Mouse (Mus musculus): ENCODE data around the gene Efcab9. TPM values are rescaled to one million over a fixed set of nuclear protein-coding genes. Genes with fewer than 3 reads are reported as not detected.

Efcab9 gene
- polyA plus RNA-seq, 1 experiment from 2014 or later: 0.56 TPM

DNA sequence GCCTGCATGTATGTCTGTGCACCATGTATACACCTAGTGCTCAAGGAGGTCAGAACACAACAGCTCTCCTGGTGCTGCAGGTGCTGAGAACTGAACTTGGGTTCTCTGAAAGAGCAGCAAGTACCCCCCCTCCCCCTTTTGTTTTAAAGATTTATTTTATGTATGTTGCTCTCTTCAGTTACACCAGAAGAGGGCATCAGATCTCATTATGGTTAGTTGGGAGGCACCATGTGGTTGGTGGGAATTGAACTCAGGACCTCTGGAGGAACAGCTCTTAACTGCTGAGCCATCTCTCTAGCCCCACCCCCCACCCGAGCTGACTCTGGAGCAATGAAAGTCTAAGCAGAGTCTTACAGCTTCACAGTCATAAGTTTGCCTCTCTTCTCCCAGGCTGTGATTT lies 21.0 kb downstream of the Efcab9 start:
- no peak overlapping the region for H3K4me2 ChIP-seq
- 32% methylated on average over 1 of the region's 1 CpGs for WGBS (ENCODE audit: insufficient replicate concordance)
- no peak overlapping the region for H3K9ac ChIP-seq
- no peaks in the 10 kb centered on the region for H3K9me3 ChIP-seq (replicated peaks)
- no peaks in the 10 kb centered on the region for H3K27me3 ChIP-seq (replicated peaks)
- H3K4me1 ChIP-seq: peaks cover 7% of the 10 kb centered on the region; the same call in 1 of the 2 replicates
- no peak overlapping the region for H3K27ac ChIP-seq
- ATAC-seq: no peak
- peaks cover 3% of the 10 kb centered on the region; the same call in 1 of the 2 replicates for H3K36me3 ChIP-seq
- no peak overlapping the region for H3K4me3 ChIP-seq

- Histone ChIP-seq H3K27ac (peak overlapping the region; percentile 56; the same call in 1 of the 2 replicates), H3K9ac (no peak overlapping the region), H3K27me3 (replicated peaks) (no peaks in the 10 kb centered on the region), H3K4me3 (no peak overlapping the region), H3K4me1 (no peaks in the 10 kb centered on the region; the same call in 1 of the 2 replicates), H3K9me3 (replicated peaks) (no peaks in the 10 kb centered on the region), H3K4me2 (no peak overlapping the region), H3K36me3 (no peaks in the 10 kb centered on the region)
- ATAC-seq: no peak
- WGBS (ENCODE audit: insufficient replicate concordance): 63% methylated on average over 7 of the region's 7 CpGs
These were observed 26.7 kb downstream of the Efcab9 start for GRCm38 (mm10) chr11:32505091-32505739.

- Histone ChIP-seq H3K27ac (no peak overlapping the region), H3K4me3 (no peak overlapping the region), H3K9ac (no peak overlapping the region), H3K36me3 (no peaks in the 10 kb centered on the region), H3K27me3 (replicated peaks) (no peaks in the 10 kb centered on the region), H3K4me1 (no peaks in the 10 kb centered on the region; the same call in 1 of the 2 replicates), H3K9me3 (replicated peaks) (no peaks in the 10 kb centered on the region), H3K4me2 (no peak overlapping the region)
- no peak for ATAC-seq
- WGBS (ENCODE audit: insufficient replicate concordance): 79% methylated on average over 2 of the region's 2 CpGs
These were observed 28.2 kb downstream of the Efcab9 start for GRCm38 (mm10) chr11:32503711-32504110.

DNA sequence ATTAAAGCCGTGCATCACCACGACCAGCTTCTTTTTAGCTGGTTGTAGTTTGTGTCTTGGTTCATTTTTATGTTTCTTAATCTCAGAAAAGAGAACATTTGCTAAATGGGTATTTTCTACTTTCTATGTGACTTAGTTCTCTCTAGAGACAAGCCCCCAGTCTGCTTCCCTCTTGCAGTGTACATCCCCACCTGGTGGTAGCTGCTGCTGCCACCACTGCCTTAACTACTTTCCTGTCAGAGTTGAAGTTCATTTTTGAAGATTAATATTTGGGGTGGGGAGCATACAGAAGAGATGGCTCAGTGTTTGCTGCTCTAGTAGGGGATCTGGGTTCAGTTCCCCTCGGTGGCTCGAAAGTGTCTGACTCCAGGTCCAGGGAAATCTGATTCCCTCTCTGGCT lies 31.9 kb downstream of the Efcab9 start:
- Histone ChIP-seq H3K27me3 (replicated peaks) (no peaks in the 10 kb centered on the region), H3K27ac (no peak overlapping the region), H3K4me2 (no peak overlapping the region), H3K9me3 (replicated peaks) (no peaks in the 10 kb centered on the region), H3K4me1 (no peaks in the 10 kb centered on the region; the same call in 1 of the 2 replicates), H3K36me3 (no peaks in the 10 kb centered on the region), H3K9ac (no peak overlapping the region), H3K4me3 (no peak overlapping the region)
- WGBS (ENCODE audit: insufficient replicate concordance): 76% methylated on average over 4 of the region's 4 CpGs
- ATAC-seq: no peak

GRCm38 (mm10) chr11:32498757-32499535 lies 32.9 kb downstream of the Efcab9 start:
- Histone ChIP-seq H3K4me3 (no peak overlapping the region), H3K36me3 (no peaks in the 10 kb centered on the region), H3K4me2 (no peak overlapping the region), H3K27ac (no peak overlapping the region), H3K27me3 (replicated peaks) (no peaks in the 10 kb centered on the region), H3K9ac (no peak overlapping the region), H3K4me1 (no peaks in the 10 kb centered on the region), H3K9me3 (replicated peaks) (no peaks in the 10 kb centered on the region)
- WGBS (ENCODE audit: insufficient replicate concordance): 80% methylated on average over 7 of the region's 7 CpGs
- ATAC-seq: no peak

GRCm38 (mm10) chr11:32495283-32495682 lies 36.6 kb downstream of the Efcab9 start:
- Histone ChIP-seq H3K4me3 (no peak overlapping the region), H3K9ac (no peak overlapping the region), H3K4me1 (peaks cover 6% of the 10 kb centered on the region; the same call in 1 of the 2 replicates), H3K27ac (no peak overlapping the region), H3K36me3 (no peaks in the 10 kb centered on the region), H3K27me3 (replicated peaks) (no peaks in the 10 kb centered on the region), H3K4me2 (no peak overlapping the region), H3K9me3 (replicated peaks) (no peaks in the 10 kb centered on the region)
- no peak for ATAC-seq
- whole genome bisulfite sequencing (ENCODE audit: insufficient replicate concordance): 65% methylated on average over 2 of the region's 2 CpGs

GRCm38 (mm10) chr11:32493312-32493711 lies 38.6 kb downstream of the Efcab9 start:
- Histone ChIP-seq H3K27ac (no peak overlapping the region), H3K36me3 (no peaks in the 10 kb centered on the region), H3K27me3 (replicated peaks) (no peaks in the 10 kb centered on the region), H3K9ac (no peak overlapping the region), H3K4me1 (peaks cover 19% of the 10 kb centered on the region), H3K4me3 (no peak overlapping the region), H3K9me3 (replicated peaks) (no peaks in the 10 kb centered on the region), H3K4me2 (no peak overlapping the region)
- ATAC-seq: no peak

GRCm38 (mm10) chr11:32491079-32491478 lies 40.8 kb downstream of the Efcab9 start:
- no peaks in the 10 kb centered on the region for H3K36me3 ChIP-seq
- WGBS (ENCODE audit: insufficient replicate concordance): 87% methylated on average over 2 of the region's 2 CpGs
- no peaks in the 10 kb centered on the region for H3K27me3 ChIP-seq (replicated peaks)
- H3K4me3 ChIP-seq: no peak overlapping the region
- no peak overlapping the region for H3K27ac ChIP-seq
- no peak for ATAC-seq
- peaks cover 19% of the 10 kb centered on the region for H3K4me1 ChIP-seq
- no peak overlapping the region for H3K4me2 ChIP-seq
- no peaks in the 10 kb centered on the region for H3K9me3 ChIP-seq (replicated peaks)
- no peak overlapping the region for H3K9ac ChIP-seq

GRCm38 (mm10) chr11:32488808-32489670 lies 42.8 kb downstream of the Efcab9 start:
- no peak for ATAC-seq
- H3K4me3 ChIP-seq: no peak overlapping the region
- H3K27me3 ChIP-seq (replicated peaks): no peaks in the 10 kb centered on the region
- 67% methylated on average over 5 of the region's 5 CpGs for WGBS (ENCODE audit: insufficient replicate concordance)
- no peak overlapping the region for H3K4me2 ChIP-seq
- no peaks in the 10 kb centered on the region for H3K36me3 ChIP-seq
- peaks cover 19% of the 10 kb centered on the region for H3K4me1 ChIP-seq
- H3K9ac ChIP-seq: no peak overlapping the region
- no peaks in the 10 kb centered on the region for H3K9me3 ChIP-seq (replicated peaks)
- H3K27ac ChIP-seq: no peak overlapping the region

- Histone ChIP-seq H3K36me3 (no peaks in the 10 kb centered on the region), H3K9me3 (replicated peaks) (no peaks in the 10 kb centered on the region), H3K4me1 (peaks cover 15% of the 10 kb centered on the region), H3K27ac (no peak overlapping the region), H3K4me3 (no peak overlapping the region), H3K27me3 (replicated peaks) (no peaks in the 10 kb centered on the region), H3K4me2 (no peak overlapping the region), H3K9ac (no peak overlapping the region)
- ATAC-seq: no peak
These were observed 43.5 kb downstream of the Efcab9 start for GRCm38 (mm10) chr11:32488344-32488743.

DNA sequence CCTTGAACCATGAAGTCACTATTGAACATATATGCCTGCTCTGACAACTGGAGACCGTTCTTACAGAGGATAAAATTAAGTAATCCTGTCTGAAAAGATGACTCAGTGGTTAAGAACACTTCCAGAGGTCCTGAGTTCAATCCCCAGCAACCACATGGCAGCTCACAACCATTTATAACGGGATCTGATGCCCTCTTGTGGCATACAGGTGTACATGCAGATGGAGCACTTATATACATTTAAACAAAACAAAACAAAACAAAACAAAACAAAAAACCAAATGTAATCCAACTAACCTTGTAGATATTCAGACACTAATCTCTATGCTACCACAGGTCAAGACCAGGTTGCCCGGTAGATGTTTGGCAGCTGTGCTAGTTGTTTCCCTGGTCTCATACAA lies 44.4 kb downstream of the Efcab9 start:
- no peak overlapping the region for H3K27ac ChIP-seq
- ATAC-seq: no peak
- H3K4me2 ChIP-seq: no peak overlapping the region
- H3K4me1 ChIP-seq: peaks cover 13% of the 10 kb centered on the region
- no peak overlapping the region for H3K4me3 ChIP-seq
- WGBS (ENCODE audit: insufficient replicate concordance): 75% methylated on average over 3 of the region's 3 CpGs
- H3K27me3 ChIP-seq (replicated peaks): no peaks in the 10 kb centered on the region
- H3K36me3 ChIP-seq: no peaks in the 10 kb centered on the region
- H3K9me3 ChIP-seq (replicated peaks): no peaks in the 10 kb centered on the region
- H3K9ac ChIP-seq: no peak overlapping the region

DNA sequence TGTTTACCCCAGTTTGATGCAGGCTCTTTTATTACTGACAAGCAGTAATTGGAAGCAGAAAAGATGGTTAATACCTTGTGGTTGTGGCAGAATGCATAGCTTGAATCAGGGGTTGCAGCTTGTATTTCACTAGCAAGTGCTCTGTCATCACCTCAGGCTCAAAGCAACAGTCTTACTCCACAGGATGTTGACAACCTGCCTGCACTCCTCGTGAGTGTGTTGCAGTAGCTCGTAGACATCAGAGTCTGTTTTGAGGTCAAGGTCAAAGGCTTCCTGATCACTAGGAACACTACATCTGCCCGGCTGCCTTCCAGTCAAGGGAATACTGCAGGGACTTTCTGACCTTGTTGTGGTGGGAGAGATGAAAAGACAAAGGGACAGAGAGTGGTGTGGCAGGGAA lies 45.3 kb downstream of the Efcab9 start:
- Histone ChIP-seq H3K4me2 (no peak overlapping the region), H3K36me3 (no peaks in the 10 kb centered on the region), H3K4me3 (no peak overlapping the region), H3K9ac (no peak overlapping the region), H3K4me1 (peaks cover 13% of the 10 kb centered on the region), H3K9me3 (replicated peaks) (no peaks in the 10 kb centered on the region), H3K27ac (no peak overlapping the region), H3K27me3 (replicated peaks) (no peaks in the 10 kb centered on the region)
- no peak for ATAC-seq
- 53% methylated on average over 3 of the region's 3 CpGs for WGBS (ENCODE audit: insufficient replicate concordance)

Measured in liver, embryonic 12.5 days (tissue).